Mouse (Mus musculus): ENCODE results near the gene Mgat3. TPM values are rescaled to one million over a fixed set of nuclear protein-coding genes. Genes with fewer than 3 reads are reported as not detected.

The Mgat3 gene
- polyA plus RNA-seq, 1 experiment = 64.7 TPM

DNA sequence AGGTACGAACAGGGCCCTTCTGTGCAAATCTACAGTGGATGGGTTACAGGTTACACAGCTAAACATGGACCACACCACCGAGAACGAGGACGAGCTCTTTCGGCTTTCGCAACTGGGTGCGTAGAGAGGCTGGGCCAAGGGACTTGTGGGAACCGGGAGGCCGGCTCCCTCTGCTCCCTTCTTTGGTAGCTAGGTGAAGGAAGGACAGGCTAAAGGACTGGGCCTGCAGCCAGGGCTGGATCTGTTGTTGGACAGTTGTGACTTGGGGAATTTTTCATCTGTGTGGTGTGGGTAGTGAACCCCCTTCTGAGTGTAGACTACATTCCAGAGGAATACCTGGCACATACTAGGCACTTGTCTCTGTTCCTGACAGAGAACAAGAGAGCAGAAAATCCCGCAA is 20.9 kb upstream of the Mgat3 start:
- TF ChIP-seq POLR2A (IDR thresholded peaks at IDR 0.05; ENCODE audit: borderline replicate concordance, extremely low read depth, insufficient read depth, insufficient read length, poor library complexity, severe bottlenecking) = no peak
- TF ChIP-seq CTCF (IDR thresholded peaks at IDR 0.05; ENCODE audit: borderline replicate concordance, extremely low read depth, insufficient read depth, insufficient read length) = no peak
- no peak for DNase-seq (ENCODE audit: low read depth)

- TF ChIP-seq CTCF (IDR thresholded peaks at IDR 0.05; ENCODE audit: borderline replicate concordance, extremely low read depth, insufficient read depth, insufficient read length) (no peak), POLR2A (IDR thresholded peaks at IDR 0.05; ENCODE audit: borderline replicate concordance, extremely low read depth, insufficient read depth, insufficient read length, poor library complexity, severe bottlenecking) (no peak)
- no peak for DNase-seq (ENCODE audit: low read depth)
These were observed 19.8 kb upstream of the Mgat3 start for GRCm38 (mm10) chr15:80153757-80154156.

DNA sequence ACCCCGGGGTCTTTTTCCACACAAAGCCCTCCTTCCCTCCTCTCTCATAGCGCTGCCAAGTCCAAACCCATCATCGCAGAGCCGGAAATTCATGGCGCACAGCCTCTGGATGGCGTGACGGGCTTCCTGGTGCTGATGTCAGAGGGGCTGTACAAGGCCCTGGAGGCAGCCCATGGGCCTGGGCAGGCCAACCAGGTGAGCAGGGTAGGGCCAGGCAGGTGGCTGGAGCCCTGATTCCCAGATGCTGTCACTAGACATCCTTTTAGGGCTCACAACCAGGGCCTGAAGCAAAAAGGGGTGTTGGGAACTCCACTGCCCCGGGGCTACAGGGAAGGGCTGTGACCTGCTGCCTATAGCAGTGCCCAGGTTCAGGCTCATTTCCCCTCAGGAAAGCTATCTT is 17.8 kb upstream of the Mgat3 start:
- TF ChIP-seq CTCF (IDR thresholded peaks at IDR 0.05; ENCODE audit: borderline replicate concordance, extremely low read depth, insufficient read depth, insufficient read length) (no peak), POLR2A (IDR thresholded peaks at IDR 0.05; ENCODE audit: borderline replicate concordance, extremely low read depth, insufficient read depth, insufficient read length, poor library complexity, severe bottlenecking) (no peak)
- no peak for DNase-seq (ENCODE audit: low read depth)

DNA sequence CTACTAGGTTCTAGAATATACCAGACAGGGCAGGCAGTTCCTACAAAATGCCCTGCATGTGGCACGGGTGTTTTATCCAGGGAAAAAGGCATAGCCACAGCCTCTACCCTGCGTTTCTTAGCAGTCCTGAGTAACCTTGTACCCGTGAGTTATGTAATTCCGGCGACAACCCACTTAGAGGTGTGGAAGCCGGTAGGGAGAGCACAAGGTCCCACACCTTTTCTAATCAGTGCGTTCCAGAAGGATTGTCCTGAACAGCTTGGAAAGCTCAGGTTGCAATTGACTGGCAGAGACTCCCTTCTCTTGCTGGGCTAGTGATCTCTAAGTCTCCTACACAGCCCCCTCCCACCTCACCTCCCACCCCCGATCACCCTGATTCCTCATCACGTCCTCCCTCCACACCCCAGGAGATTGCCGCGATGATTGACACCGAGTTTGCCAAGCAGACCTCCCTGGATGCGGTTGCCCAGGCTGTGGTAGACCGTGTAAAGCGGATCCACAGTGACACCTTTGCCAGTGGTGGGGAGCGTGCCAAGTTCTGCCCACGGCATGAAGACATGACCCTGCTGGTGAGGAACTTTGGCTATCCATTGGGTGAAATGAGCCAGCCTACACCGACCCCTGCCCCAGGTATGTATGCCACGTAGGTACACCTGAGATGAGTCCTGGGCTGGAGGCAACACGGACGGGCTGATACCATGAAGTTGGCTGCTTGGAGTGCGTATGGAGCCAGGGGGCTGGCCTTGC is 16.2 kb upstream of the Mgat3 start:
- DNase-seq (ENCODE audit: low read depth) = no peak
- no peak for TF ChIP-seq POLR2A (IDR thresholded peaks at IDR 0.05; ENCODE audit: borderline replicate concordance, extremely low read depth, insufficient read depth, insufficient read length, poor library complexity, severe bottlenecking)
- no peak for TF ChIP-seq CTCF (IDR thresholded peaks at IDR 0.05; ENCODE audit: borderline replicate concordance, extremely low read depth, insufficient read depth, insufficient read length)

GRCm38 (mm10) chr15:80158001-80158706 is 15.4 kb upstream of the Mgat3 start:
- no peak for TF ChIP-seq CTCF (IDR thresholded peaks at IDR 0.05; ENCODE audit: borderline replicate concordance, extremely low read depth, insufficient read depth, insufficient read length)
- TF ChIP-seq POLR2A (IDR thresholded peaks at IDR 0.05; ENCODE audit: borderline replicate concordance, extremely low read depth, insufficient read depth, insufficient read length, poor library complexity, severe bottlenecking) = no peak
- DNase-seq (ENCODE audit: low read depth) = no peak

GRCm38 (mm10) chr15:80158707-80159090 is 14.8 kb upstream of the Mgat3 start:
- DNase-seq (ENCODE audit: low read depth) = no peak
- TF ChIP-seq POLR2A (IDR thresholded peaks at IDR 0.05; ENCODE audit: borderline replicate concordance, extremely low read depth, insufficient read depth, insufficient read length, poor library complexity, severe bottlenecking) (no peak), CTCF (IDR thresholded peaks at IDR 0.05; ENCODE audit: borderline replicate concordance, extremely low read depth, insufficient read depth, insufficient read length) (no peak)

DNA sequence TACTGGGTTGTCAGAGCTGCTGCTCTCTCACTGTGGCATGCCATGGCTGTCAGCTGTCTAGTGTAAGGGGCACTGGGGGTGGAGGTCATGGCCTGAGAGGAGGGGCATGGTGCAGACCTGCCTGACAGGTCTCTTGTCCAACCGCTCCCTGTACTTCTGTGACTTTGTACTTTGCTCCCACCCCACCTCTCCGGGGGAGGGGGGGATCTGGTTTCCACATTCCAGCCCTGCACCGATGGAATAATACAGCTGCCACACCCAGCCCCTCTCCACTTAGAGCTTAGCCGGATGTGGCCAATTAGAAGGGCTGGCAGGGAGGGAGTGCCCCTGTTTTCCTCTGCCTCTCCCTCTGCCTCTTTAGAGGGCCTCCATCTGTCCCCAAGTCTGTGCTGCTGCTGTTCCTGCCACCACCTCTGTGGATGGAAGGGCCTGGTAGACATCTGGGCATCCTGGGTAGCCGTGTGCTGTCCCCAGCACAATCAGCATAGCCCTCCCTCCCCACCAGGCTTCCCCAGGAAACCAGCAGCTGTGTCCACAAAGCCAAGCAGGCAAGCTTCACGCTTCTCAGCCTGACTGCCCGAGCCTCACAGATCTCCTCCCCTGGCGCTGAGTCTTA is 14.1 kb upstream of the Mgat3 start:
- peak; percentile 28 for DNase-seq (ENCODE audit: low read depth)
- TF ChIP-seq POLR2A (IDR thresholded peaks at IDR 0.05; ENCODE audit: borderline replicate concordance, extremely low read depth, insufficient read depth, insufficient read length, poor library complexity, severe bottlenecking) (no peak), CTCF (IDR thresholded peaks at IDR 0.05; ENCODE audit: borderline replicate concordance, extremely low read depth, insufficient read depth, insufficient read length) (no peak)

- DNase-seq (ENCODE audit: low read depth) = no peak
- TF ChIP-seq CTCF (IDR thresholded peaks at IDR 0.05; ENCODE audit: borderline replicate concordance, extremely low read depth, insufficient read depth, insufficient read length) = no peak
- no peak for TF ChIP-seq POLR2A (IDR thresholded peaks at IDR 0.05; ENCODE audit: borderline replicate concordance, extremely low read depth, insufficient read depth, insufficient read length, poor library complexity, severe bottlenecking)
These were observed 13.3 kb upstream of the Mgat3 start for GRCm38 (mm10) chr15:80160223-80160622.

- TF ChIP-seq POLR2A (IDR thresholded peaks at IDR 0.05; ENCODE audit: borderline replicate concordance, extremely low read depth, insufficient read depth, insufficient read length, poor library complexity, severe bottlenecking) (no peak), CTCF (IDR thresholded peaks at IDR 0.05; ENCODE audit: borderline replicate concordance, extremely low read depth, insufficient read depth, insufficient read length) (no peak)
- DNase-seq (ENCODE audit: low read depth) = no peak
These were observed 12.8 kb upstream of the Mgat3 start for GRCm38 (mm10) chr15:80160726-80161125.

DNA sequence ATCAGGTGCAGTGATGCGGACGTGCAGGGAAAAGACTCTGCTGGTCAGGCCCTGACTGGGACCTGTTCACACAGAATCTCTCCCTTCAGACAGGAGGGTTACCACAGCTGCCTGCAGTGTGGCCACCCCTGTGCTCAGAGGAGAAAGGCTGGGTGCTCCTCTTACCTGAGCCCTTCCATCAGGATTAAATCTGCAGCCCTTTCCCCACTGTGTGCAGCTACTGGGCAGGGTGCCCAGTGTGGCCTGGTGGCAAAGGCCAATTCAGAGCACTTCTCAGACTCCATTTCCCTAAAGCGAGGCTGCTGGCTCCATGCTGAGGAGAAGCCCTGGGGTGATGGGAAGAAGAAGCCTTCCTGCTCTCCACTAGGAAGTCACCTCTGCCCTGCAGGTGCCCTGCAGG is 12.3 kb upstream of the Mgat3 start:
- no peak for TF ChIP-seq CTCF (IDR thresholded peaks at IDR 0.05; ENCODE audit: borderline replicate concordance, extremely low read depth, insufficient read depth, insufficient read length)
- no peak for TF ChIP-seq POLR2A (IDR thresholded peaks at IDR 0.05; ENCODE audit: borderline replicate concordance, extremely low read depth, insufficient read depth, insufficient read length, poor library complexity, severe bottlenecking)
- DNase-seq (ENCODE audit: low read depth) = no peak

- TF ChIP-seq POLR2A (IDR thresholded peaks at IDR 0.05; ENCODE audit: borderline replicate concordance, extremely low read depth, insufficient read depth, insufficient read length, poor library complexity, severe bottlenecking) = no peak
- no peak for TF ChIP-seq CTCF (IDR thresholded peaks at IDR 0.05; ENCODE audit: borderline replicate concordance, extremely low read depth, insufficient read depth, insufficient read length)
- no peak for DNase-seq (ENCODE audit: low read depth)
These were observed 11.0 kb upstream of the Mgat3 start for GRCm38 (mm10) chr15:80162401-80162964.
